Mouse (Mus musculus) kidney, postnatal 25 days (tissue): ENCODE results near the gene Alpl.

ENCODE experiments used
- DNase-seq, 2 experiments: peaks; one replicate each; pipeline ENCODE4 v3.0.0; 2021; ENCODE audit warnings: mixed read lengths in 2 of 2

Gene Alpl

GRCm38 (mm10) chr4:137769635-137770034 is 26.5 kb downstream of the Alpl start:
- DNase-seq = no peak

- DNase-seq = peak; percentile 38 to 83
Measured at GRCm38 (mm10) chr4:137768831-137769230, 27.4 kb downstream of the Alpl start.

- no peak for DNase-seq
Measured at GRCm38 (mm10) chr4:137768381-137768780, 27.8 kb downstream of the Alpl start.

DNA sequence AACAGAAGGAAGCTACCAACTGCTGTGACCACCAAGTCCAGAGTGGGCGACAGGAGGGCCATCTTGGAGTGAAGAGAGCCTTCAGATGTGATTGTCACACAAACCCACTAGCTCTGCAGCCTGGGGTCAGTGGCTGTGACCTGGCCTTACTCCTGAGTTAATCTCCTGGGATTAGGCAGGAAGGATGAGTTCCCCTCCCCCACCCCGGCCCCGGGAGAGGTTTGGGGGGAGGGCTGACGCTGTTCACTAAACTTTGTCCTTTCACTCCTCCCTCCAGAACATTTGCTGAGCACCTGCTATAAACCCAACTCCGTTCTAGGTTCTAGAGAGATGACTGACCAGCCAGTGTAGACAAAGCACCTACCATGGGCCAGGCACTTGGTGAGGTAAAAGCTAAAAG is 29.8 kb downstream of the Alpl start:
- peak; percentile 68 to 86 for DNase-seq

DNA sequence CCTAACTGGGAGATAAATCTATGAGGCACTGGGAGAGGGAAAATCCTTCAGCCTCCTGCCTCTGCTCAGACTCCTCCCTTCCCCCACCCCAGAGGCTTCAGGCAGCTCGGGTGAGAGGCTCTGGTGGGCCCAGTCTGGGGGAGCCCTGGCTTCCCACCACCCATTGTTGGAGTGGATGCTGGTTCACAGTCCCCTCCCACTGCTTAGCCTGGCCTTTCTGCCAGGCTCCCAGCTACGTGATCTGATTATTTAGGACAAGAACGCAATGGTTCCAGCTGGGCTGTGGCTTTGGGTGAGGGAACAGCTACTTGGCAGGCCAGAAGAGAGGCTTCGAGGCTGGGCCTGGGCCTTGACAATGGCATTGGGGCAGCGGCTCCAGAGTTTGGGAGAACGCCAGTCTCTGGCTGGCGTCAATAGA is 30.6 kb downstream of the Alpl start:
- DNase-seq = no peak

DNA sequence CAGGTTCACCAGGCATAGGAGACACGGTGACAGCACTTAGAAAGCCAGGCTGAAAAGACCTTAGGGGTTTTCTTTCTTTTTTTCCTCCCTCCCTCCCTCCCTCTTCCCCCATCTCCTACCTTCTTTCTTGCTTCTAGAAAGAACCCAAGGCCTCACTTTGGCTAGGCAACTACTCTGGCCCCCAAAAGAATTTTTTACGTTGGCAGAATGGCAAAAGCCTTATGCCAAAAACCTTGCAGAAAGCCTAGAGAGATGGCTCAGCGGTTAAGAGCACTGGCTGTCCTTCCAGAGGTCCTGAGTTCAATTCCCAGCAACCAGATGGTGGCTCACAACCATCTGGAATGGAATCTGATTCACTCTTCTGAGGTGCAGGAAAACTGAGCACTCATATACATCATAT is 31.6 kb downstream of the Alpl start:
- no peak for DNase-seq

DNA sequence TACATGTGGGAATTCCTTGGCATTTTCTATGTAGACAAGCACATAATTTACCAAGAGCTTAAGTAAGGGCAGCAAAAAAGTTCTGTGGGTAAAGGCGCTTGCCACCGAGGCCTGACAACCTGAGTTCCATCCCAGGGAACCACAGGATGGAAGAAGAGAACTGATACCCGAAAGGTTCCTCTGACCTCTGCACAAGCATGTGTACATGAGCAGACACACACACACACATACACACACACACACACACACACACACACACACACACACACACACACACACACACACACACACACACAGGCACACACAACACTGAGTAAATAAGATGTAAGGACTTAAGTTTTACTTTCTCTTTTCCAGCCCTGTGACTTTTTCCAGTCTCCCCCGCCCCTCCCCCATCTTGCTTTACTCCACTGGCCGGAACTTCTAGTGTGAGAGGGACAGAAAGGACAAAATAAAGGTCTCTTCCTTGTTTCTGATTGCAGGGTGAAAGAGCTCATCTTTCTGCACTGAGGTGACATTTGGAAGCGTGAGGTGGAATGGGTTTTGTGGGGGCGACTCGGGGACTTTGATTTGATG is 32.2 kb downstream of the Alpl start:
- DNase-seq = peak; percentile 68 to 72

GRCm38 (mm10) chr4:137762886-137763285 is 33.3 kb downstream of the Alpl start:
- no peak for DNase-seq

DNA sequence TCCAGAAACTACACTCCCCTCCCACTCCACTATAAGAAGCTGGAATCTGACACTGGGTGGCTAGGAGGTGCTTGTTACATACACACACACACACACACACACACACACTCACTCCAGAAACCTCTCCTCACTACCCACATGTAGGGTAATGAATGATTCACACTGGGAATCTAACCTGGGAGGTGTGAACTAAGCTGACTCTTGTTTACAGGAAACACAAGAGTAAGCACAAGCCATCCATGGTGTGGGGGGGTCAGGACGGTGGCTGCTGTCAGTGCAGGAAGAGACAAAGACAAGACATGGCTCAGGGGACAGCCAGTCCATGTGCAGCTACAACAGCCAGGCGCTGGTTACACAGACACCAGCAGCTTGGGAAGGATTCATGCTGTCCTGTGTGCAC is 41.7 kb downstream of the Alpl start:
- DNase-seq = peak; percentile 49 to 78

DNA sequence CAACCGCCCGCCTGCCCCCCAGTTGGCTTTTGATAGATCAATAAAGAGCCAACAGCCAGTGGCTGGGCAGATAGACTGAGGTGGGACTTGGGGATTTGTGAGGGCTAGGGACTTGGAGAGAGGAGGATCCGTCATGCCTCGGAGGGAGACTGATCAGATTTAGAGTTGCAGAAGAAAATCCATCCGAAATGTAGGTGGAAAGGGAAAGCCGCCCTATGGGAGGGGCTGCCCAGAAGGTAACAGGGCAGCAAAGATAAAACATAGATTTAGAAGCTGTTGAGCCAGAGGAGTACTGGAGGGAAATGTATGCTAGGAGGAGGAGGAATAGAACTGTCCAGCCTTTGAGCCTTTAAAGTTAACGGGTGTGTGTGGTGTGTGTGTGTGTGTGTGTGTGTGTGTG is 43.0 kb downstream of the Alpl start:
- no peak for DNase-seq

DNA sequence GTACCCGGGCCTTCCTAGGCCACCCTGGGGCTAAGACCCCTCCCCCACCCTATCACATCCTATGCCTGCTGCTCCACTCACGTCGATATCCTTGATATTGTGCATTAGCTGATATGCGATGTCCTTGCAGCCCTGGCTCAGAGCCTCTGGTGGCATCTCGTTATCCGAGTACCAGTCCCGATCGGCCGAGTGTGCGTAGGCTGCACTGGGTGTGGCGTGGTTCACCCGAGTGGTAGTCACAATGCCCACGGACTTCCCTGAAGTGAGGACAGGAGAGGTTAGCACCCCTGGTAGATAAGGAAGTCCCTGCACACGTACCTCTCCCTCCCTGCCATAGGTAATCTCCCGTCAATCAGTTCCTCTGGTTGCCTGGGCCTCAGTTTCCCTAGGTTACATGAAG is 43.7 kb downstream of the Alpl start:
- no peak for DNase-seq

GRCm38 (mm10) chr4:137751717-137752116 is 44.5 kb downstream of the Alpl start:
- DNase-seq = peak; percentile 86 to 89

DNA sequence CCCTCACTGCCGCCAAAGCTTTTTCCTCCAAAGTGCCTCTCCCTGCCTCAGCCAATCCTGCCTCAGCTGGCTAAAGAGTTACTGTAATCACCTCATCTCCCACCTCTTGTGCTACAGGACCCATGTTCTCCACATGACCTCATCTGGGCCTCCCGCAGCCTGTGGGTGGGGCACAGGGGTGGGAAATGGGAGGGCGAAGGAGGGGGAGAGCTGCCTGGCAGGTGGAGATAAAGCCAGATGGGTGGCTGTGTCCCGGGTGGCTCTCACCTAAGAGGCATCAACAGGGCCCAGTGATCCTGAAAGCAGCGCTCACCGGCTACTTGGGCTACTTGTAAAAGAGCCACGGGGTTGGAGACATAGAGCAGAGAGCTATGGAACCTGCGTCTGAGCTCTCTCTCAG is 44.9 kb downstream of the Alpl start:
- DNase-seq = no peak

- DNase-seq = no peak
Measured at GRCm38 (mm10) chr4:137750121-137750520, 46.1 kb downstream of the Alpl start.

DNA sequence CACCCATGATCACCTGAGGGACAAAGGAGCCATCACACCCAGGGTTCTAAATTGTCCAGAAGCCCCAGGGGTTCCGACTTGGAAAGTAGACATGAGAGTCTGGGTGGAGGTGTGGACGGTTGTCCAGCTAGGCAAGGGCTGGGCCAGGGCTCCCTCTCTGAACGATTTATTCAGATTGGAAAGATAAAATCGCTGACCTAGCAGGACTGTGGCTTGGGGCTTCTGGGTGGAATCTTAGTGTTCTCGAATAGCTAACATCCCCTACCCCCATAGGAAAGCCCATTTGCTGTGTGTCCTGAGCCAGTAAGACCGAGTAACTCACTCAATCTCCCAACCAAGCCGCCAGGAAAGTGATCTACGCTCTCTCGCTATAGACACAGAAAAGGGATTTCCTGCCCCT is 46.5 kb downstream of the Alpl start:
- no peak for DNase-seq

DNA sequence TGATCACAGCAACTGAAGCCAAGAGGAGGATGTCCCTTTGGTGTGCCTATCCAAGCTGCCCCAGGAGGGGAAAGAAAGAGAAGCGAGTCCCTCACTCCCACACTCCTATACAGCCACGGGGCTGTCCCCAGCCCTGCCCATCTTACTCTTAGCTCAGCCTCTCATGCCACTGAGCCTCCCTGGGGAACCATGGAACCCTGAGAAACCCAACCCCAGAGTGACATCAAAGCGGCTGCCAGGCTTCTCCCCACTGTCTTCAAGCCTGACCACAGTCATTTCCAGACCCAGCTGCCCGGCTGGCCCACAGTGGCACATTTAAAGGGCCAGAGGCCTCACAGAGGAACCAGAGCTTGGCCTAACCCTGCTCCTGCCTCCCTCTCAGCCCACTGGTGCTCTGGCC is 47.5 kb downstream of the Alpl start:
- DNase-seq = no peak

- peak in 1 of 2 experiments; percentile 80 for DNase-seq
Measured at GRCm38 (mm10) chr4:137747590-137747989, 48.6 kb downstream of the Alpl start.

DNA sequence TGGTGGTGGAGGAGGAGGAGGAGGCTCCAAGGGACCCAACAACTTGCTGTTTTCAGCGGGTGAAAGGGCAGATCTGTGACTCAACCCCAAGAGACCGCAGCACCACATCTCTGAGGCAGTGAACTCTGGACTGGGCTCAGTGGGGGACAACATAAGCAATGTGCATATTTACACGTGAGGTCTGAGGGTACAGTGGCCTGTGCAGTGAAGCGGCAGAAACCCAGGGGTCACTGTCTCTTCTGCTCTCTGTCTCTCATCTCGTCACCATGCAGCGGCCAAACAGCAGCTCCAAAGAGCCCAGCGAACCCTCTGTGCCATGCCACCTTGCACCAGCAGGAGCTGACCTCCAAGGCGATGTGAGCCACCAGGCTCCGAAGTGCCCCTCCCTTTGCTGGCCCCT is 49.1 kb downstream of the Alpl start:
- DNase-seq = peak; percentile 76 to 95

DNA sequence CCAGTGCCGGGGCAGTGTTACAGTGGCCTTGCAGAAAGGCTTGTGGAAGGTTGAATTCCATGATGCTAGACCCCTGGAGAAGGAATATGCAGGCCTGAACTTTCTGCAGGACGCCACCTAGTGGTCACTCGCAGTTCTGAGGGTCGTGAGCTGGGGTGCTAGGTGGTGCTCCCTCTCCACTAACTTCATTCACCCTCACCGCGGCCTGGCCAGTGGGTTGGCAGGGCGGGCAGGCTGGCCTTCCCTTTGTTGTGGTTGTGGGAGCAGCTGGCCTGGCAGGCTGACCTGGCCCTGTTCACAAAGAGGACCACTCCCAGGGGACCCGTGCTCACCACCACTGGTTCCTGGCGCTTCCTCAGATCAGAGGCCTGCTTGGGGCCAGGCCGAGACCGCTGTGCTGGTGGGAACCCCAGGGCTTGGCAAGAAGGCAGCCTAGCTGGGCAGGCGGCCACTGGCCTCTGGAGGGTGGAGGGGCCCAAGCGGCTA is 51.7 kb downstream of the Alpl start:
- DNase-seq = peak in 1 of 2 experiments; percentile 40

DNA sequence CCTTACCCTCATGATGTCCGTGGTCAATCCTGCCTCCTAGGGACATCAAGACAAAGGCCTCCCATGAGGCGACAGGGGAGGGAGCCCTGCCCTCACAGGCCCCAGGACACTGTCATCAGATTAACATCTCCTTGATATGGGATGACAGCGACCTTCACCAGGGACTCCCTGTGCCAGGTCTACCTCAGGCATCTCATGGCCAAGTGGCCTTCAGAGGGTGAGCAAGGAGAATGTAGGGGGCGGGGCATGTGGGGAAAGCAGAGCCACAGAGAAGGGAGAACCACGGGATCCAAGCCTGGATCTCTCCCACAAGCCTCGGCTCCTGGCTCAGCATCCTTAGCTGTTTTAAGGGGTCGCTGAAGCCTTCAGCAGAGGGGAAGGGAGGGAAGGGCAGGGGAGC is 52.4 kb downstream of the Alpl start:
- DNase-seq = peak in 1 of 2 experiments; percentile 48

DNA sequence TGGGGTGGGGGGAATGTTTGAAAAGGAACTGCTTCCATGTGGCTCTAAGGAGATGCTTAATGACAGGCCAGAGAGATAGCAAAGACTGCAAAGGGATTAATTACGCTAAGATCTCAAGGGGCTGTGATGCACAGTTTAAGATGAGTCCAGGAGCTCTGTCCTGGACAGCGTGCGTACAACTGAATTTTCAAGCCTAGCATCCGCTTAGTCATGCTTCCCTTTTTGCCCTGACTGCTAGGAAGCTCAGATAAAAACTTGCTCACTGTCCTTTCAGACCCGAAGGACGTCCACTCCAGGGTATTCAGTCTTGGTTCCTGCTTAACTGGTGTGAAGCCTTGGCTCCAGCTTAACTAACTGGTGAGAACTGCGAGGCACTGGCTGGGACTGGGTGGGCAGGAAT is 55.8 kb downstream of the Alpl start:
- DNase-seq = no peak

DNA sequence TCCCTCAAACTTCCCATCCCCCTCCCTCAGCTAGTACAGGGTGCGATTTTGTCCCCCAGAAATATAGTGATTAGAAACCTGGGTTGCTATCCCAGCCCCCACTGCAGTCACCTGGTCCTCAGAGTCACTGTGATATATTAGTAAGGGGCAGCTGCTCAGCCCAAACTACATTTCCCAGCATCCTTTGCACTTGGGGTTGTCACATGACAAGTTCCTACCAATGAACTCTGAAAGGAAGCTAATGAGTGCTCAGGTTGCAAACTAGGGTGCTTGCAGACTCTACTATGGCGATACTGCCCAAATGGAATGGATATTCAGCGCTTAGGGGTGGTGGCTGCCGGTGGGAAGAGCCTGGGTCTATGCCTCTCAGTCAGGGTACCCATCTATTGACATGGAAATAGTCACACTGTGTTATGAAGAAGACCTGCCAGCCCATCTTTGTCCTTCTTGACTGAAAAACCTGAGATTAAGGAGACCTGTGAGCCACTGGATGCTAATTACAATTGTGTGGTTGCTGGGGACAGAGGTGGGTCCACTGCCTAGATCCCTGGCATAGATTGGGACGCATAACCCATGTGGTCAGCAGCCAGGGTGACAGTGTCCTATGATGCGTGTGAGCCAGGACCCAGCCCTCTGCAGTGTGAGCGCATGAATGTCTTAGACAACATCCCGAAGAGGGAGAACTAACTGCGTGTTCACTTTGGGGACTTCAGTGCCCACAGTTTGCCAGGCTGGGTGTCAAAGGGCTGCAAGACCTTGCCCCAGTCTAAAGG is 56.8 kb downstream of the Alpl start:
- DNase-seq = peak in 1 of 2 experiments; percentile 59

DNA sequence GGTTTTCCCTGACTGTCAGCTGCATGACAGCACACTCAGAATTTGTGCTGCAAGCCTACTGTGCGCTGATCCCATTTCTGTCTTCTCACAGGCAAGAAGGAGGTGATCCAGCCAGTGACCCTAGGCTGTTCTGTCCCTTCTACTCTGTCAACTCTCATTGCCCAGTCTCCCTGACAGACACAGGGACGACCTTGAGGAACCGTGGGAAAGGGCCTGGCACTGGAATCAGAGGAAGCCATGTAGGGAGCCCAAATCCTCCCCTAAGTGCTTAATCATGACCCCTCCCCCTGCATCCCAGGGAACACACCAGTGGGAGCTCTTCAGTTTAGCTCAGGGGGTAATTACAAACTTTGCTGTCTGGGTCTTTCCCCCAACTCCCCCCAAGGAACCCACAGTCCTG is 58.4 kb downstream of the Alpl start:
- no peak for DNase-seq

GRCm38 (mm10) chr4:137736220-137736701 is 59.9 kb downstream of the Alpl start:
- DNase-seq = peak; percentile 81 to 92
